Mouse (Mus musculus): ENCODE results near the gene Mgat4a. TPM values are rescaled to one million over a fixed set of nuclear protein-coding genes. Genes with fewer than 3 reads are reported as not detected.

Gene Mgat4a
- polyA plus RNA-seq, 1 experiment from 2014 or later, result 6.3 TPM

GRCm38 (mm10) chr1:37488531-37488930, 52.3 kb downstream of the Mgat4a start:
- H3K9ac ChIP-seq, result no peak overlapping the region
- no peak overlapping the region for H3K4me3 ChIP-seq
- no peaks in the 10 kb centered on the region for H3K9me3 ChIP-seq
- no peaks in the 10 kb centered on the region for H3K27me3 ChIP-seq
- no peak overlapping the region for H3K4me2 ChIP-seq
- no peaks in the 10 kb centered on the region for H3K4me1 ChIP-seq
- H3K27ac ChIP-seq, result no peak overlapping the region
- no peaks in the 10 kb centered on the region for H3K36me3 ChIP-seq
- no peak for ATAC-seq (ENCODE audit: borderline replicate concordance, extremely low read depth, low FRiP score, low TSS enrichment)
- 78% methylated on average over 12 of the region's 12 CpGs for WGBS

DNA sequence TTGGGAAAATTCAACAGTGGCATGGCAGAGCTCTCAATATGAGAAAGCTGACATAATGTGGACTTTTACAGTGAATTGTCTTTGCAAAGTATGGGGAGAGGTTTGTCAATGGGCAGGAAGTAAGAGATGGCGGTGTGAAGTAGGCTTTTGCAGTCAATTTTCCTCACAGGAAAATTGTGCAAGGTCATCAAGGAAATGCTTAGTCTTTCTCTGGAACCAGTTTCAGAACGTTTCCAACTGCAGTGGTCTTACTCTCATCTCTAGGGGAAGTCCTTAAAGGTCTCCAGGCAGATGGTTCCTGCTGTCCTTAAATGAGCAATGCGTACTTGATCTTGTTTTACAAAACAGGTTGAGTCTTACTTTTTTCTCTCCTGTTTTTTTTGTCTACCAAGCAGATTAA, 53.8 kb downstream of the Mgat4a start:
- Histone ChIP-seq H3K4me3 (no peak overlapping the region), H3K4me1 (no peaks in the 10 kb centered on the region), H3K9ac (no peak overlapping the region), H3K4me2 (no peak overlapping the region), H3K27ac (no peak overlapping the region), H3K9me3 (no peaks in the 10 kb centered on the region), H3K36me3 (no peaks in the 10 kb centered on the region), H3K27me3 (no peaks in the 10 kb centered on the region)
- WGBS, result 70% methylated on average over 3 of the region's 3 CpGs
- ATAC-seq (ENCODE audit: borderline replicate concordance, extremely low read depth, low FRiP score, low TSS enrichment), result no peak

- no peak overlapping the region for H3K27ac ChIP-seq
- H3K9me3 ChIP-seq, result no peaks in the 10 kb centered on the region
- no peaks in the 10 kb centered on the region for H3K27me3 ChIP-seq
- H3K4me2 ChIP-seq, result no peak overlapping the region
- WGBS, result 82% methylated on average over 1 of the region's 1 CpGs
- no peak overlapping the region for H3K9ac ChIP-seq
- H3K36me3 ChIP-seq, result no peaks in the 10 kb centered on the region
- H3K4me3 ChIP-seq, result no peak overlapping the region
- ATAC-seq (ENCODE audit: borderline replicate concordance, extremely low read depth, low FRiP score, low TSS enrichment), result no peak
- H3K4me1 ChIP-seq, result no peaks in the 10 kb centered on the region
Measured at GRCm38 (mm10) chr1:37486439-37486838, 54.4 kb downstream of the Mgat4a start.

GRCm38 (mm10) chr1:37484612-37485011, 56.2 kb downstream of the Mgat4a start:
- 81% methylated on average over 4 of the region's 4 CpGs for WGBS
- no peak overlapping the region for H3K4me3 ChIP-seq
- ATAC-seq (ENCODE audit: borderline replicate concordance, extremely low read depth, low FRiP score, low TSS enrichment), result no peak

DNA sequence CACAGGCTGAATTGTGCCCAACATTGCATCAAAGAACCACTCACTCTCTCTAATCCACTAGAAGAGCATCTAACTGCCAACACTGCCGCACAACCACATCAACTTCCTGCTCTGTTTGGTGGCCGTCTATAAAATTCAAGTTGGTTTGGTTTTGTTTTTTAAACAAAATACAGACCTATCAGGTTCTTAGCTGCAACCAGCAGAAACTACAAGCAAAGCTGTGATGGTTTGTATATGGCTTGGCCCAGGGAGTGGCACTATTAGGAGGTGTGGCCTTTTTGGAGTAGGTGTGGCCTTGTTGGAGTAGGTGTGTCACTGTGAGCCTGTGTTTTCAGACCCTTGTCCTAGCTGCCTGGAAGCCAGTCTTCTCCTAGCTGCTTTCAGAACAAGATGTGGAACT, 59.5 kb downstream of the Mgat4a start:
- no peak for ATAC-seq (ENCODE audit: borderline replicate concordance, extremely low read depth, low FRiP score, low TSS enrichment)
- no peak overlapping the region for H3K9ac ChIP-seq
- WGBS, result 76% methylated on average over 2 of the region's 2 CpGs

More at GRCm38 (mm10) chr1:37484612-37485011, 56.2 kb downstream of the Mgat4a start:
- no peaks in the 10 kb centered on the region for H3K9me3 ChIP-seq
- H3K27ac ChIP-seq, result no peak overlapping the region
- no peak overlapping the region for H3K4me2 ChIP-seq
- H3K36me3 ChIP-seq, result no peaks in the 10 kb centered on the region
- no peaks in the 10 kb centered on the region for H3K4me1 ChIP-seq
- H3K9ac ChIP-seq, result no peak overlapping the region
- H3K27me3 ChIP-seq, result no peaks in the 10 kb centered on the region

GRCm38 (mm10) chr1:37480731-37481130, 60.1 kb downstream of the Mgat4a start:
- H3K36me3 ChIP-seq, result no peaks in the 10 kb centered on the region
- 82% methylated on average over 6 of the region's 6 CpGs for WGBS
- H3K9ac ChIP-seq, result no peak overlapping the region
- no peak for ATAC-seq (ENCODE audit: borderline replicate concordance, extremely low read depth, low FRiP score, low TSS enrichment)
- no peak overlapping the region for H3K27ac ChIP-seq
- H3K9me3 ChIP-seq, result no peaks in the 10 kb centered on the region
- H3K4me1 ChIP-seq, result peaks cover 21% of the 10 kb centered on the region
- no peaks in the 10 kb centered on the region for H3K27me3 ChIP-seq
- H3K4me2 ChIP-seq, result no peak overlapping the region
- H3K4me3 ChIP-seq, result no peak overlapping the region

More for the DNA sequence above, 59.5 kb downstream of the Mgat4a start:
- Histone ChIP-seq H3K9me3 (no peaks in the 10 kb centered on the region), H3K36me3 (no peaks in the 10 kb centered on the region), H3K4me1 (peaks cover 21% of the 10 kb centered on the region), H3K4me3 (no peak overlapping the region), H3K27me3 (no peaks in the 10 kb centered on the region), H3K27ac (no peak overlapping the region), H3K4me2 (no peak overlapping the region)

GRCm38 (mm10) chr1:37479759-37480158, 61.1 kb downstream of the Mgat4a start:
- H3K4me1 ChIP-seq, result peaks cover 21% of the 10 kb centered on the region
- H3K9ac ChIP-seq, result no peak overlapping the region
- no peaks in the 10 kb centered on the region for H3K27me3 ChIP-seq
- H3K4me3 ChIP-seq, result no peak overlapping the region
- H3K9me3 ChIP-seq, result no peaks in the 10 kb centered on the region
- no peak overlapping the region for H3K4me2 ChIP-seq
- no peak overlapping the region for H3K27ac ChIP-seq
- H3K36me3 ChIP-seq, result no peaks in the 10 kb centered on the region
- ATAC-seq (ENCODE audit: borderline replicate concordance, extremely low read depth, low FRiP score, low TSS enrichment), result no peak
- 54% methylated on average over 8 of the region's 8 CpGs for WGBS

DNA sequence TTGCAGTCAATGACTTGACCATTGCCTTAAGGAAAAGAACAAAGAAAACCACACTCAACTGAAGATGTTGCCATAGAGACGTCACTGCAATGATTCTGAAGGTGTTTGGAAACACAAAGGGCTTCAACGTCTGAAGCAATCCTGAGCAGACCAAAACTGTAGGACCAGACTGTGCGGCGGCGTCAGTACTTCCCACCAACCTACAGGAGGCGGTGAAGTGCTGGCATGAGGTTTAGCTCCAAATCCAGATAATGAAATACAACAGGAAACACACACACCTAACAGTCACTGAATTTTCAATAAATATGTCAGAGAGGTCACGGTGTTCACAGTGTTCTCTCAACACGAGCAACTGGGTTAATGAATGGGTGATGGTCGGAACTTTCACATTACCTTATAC, 61.7 kb downstream of the Mgat4a start:
- H3K27me3 ChIP-seq, result no peaks in the 10 kb centered on the region
- WGBS, result 64% methylated on average over 9 of the region's 9 CpGs
- no peak overlapping the region for H3K4me3 ChIP-seq
- H3K4me2 ChIP-seq, result no peak overlapping the region
- no peaks in the 10 kb centered on the region for H3K36me3 ChIP-seq
- no peaks in the 10 kb centered on the region for H3K9me3 ChIP-seq
- no peak for ATAC-seq (ENCODE audit: borderline replicate concordance, extremely low read depth, low FRiP score, low TSS enrichment)
- no peak overlapping the region for H3K9ac ChIP-seq
- H3K4me1 ChIP-seq, result peaks cover 21% of the 10 kb centered on the region
- H3K27ac ChIP-seq, result no peak overlapping the region

DNA sequence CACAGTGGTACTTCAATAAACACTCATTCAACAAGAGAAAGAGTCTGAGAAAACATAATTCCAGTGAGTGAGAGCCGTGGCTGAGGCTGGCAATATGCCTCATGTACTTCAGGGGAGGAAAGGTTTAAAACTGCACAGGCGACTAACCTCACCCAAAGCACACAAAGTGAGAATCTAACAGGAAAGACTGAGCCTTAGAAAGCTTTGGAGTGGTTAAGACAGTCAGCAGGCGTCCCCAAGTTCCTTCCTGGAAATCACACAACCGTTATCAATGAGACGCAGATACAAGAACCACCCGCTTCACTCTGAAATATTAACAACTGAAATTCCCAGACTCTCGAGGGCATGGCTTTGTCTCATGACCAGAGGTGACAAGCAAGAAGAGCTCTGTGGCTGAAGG, 62.4 kb downstream of the Mgat4a start:
- Histone ChIP-seq H3K4me1 (peaks cover 21% of the 10 kb centered on the region), H3K27me3 (no peaks in the 10 kb centered on the region), H3K36me3 (no peaks in the 10 kb centered on the region), H3K9me3 (no peaks in the 10 kb centered on the region), H3K27ac (peak overlapping the region; percentile 53; the same call in 1 of the 2 replicates), H3K4me2 (peak overlapping the region; percentile 47), H3K4me3 (peak overlapping the region; percentile 19; the same call in 1 of the 2 replicates), H3K9ac (no peak overlapping the region)
- ATAC-seq (ENCODE audit: borderline replicate concordance, extremely low read depth, low FRiP score, low TSS enrichment), result no peak
- WGBS, result 22% methylated on average over 7 of the region's 7 CpGs

DNA sequence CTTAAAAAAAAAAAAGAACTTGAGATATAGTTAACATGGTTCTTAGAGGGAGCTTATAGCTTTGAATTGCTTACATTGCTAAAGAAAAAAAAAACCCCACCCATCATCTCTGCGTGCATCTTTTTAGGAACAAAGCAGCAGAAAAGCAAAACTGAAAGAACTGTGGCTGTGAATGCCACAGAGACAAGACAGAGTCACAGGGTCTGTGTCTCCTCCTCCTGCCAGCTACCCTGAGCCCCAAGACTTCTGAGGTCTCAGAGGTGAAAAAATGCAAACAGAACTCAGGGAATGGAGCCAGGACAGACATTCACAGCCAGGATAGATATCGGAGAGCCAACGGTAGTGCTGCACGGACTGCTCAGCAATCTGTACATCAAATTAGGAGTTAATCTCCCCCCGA, 62.9 kb downstream of the Mgat4a start:
- no peak overlapping the region for H3K9ac ChIP-seq
- no peaks in the 10 kb centered on the region for H3K27me3 ChIP-seq
- peaks cover 21% of the 10 kb centered on the region for H3K4me1 ChIP-seq
- peak overlapping the region; percentile 19 for H3K4me3 ChIP-seq
- peak overlapping the region; percentile 47 for H3K4me2 ChIP-seq
- WGBS, result 20% methylated on average over 5 of the region's 5 CpGs
- no peaks in the 10 kb centered on the region for H3K36me3 ChIP-seq
- peak overlapping the region; percentile 53 for H3K27ac ChIP-seq
- ATAC-seq (ENCODE audit: borderline replicate concordance, extremely low read depth, low FRiP score, low TSS enrichment), result no peak
- H3K9me3 ChIP-seq, result no peaks in the 10 kb centered on the region

DNA sequence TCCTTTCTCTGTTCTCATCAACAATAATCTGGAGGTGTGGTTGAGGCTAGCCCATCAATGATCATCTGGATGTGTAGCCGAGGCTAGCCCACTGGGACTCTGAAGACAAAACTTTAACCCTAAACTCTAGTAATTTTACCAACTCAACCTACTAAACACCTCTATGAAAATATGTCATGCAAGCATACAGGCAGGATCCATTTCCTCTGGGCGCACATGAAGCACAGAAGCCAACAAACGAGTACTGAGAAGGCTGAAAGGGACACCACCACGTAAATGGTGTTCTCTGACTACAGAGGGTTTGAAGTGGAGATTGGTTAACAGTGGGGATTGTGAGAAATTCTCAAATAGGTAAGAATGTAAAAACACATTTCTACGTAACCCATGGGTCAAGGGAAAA, 63.6 kb downstream of the Mgat4a start:
- H3K36me3 ChIP-seq, result no peaks in the 10 kb centered on the region
- H3K27me3 ChIP-seq, result no peaks in the 10 kb centered on the region
- 95% methylated on average over 5 of the region's 5 CpGs for WGBS
- no peaks in the 10 kb centered on the region for H3K9me3 ChIP-seq
- H3K4me2 ChIP-seq, result peak overlapping the region; percentile 47; the same call in 1 of the 2 replicates
- 0 out of 2 replicates have a peak overlapping the region, but pooled peaks have one; percentile 53 for H3K27ac ChIP-seq
- no peak overlapping the region for H3K9ac ChIP-seq
- ATAC-seq (ENCODE audit: borderline replicate concordance, extremely low read depth, low FRiP score, low TSS enrichment), result no peak
- H3K4me3 ChIP-seq, result no peak overlapping the region
- H3K4me1 ChIP-seq, result peaks cover 21% of the 10 kb centered on the region

GRCm38 (mm10) chr1:37475312-37475711, 65.5 kb downstream of the Mgat4a start:
- H3K27me3 ChIP-seq, result no peaks in the 10 kb centered on the region
- ATAC-seq (ENCODE audit: borderline replicate concordance, extremely low read depth, low FRiP score, low TSS enrichment), result no peak
- no peak overlapping the region for H3K27ac ChIP-seq
- peaks cover 21% of the 10 kb centered on the region for H3K4me1 ChIP-seq
- no peaks in the 10 kb centered on the region for H3K36me3 ChIP-seq
- no peaks in the 10 kb centered on the region for H3K9me3 ChIP-seq
- WGBS, result 87% methylated on average over 3 of the region's 3 CpGs
- no peak overlapping the region for H3K9ac ChIP-seq
- H3K4me2 ChIP-seq, result no peak overlapping the region
- H3K4me3 ChIP-seq, result no peak overlapping the region

GRCm38 (mm10) chr1:37474634-37475190, 66.1 kb downstream of the Mgat4a start:
- no peak overlapping the region for H3K9ac ChIP-seq
- no peak overlapping the region for H3K27ac ChIP-seq
- H3K36me3 ChIP-seq, result no peaks in the 10 kb centered on the region
- H3K4me3 ChIP-seq, result no peak overlapping the region
- no peaks in the 10 kb centered on the region for H3K27me3 ChIP-seq
- H3K4me1 ChIP-seq, result peaks cover 21% of the 10 kb centered on the region
- H3K9me3 ChIP-seq, result no peaks in the 10 kb centered on the region
- no peak for ATAC-seq (ENCODE audit: borderline replicate concordance, extremely low read depth, low FRiP score, low TSS enrichment)
- 79% methylated on average over 6 of the region's 6 CpGs for WGBS
- no peak overlapping the region for H3K4me2 ChIP-seq

Measured in lung, embryonic 15.5 days (tissue).